Mouse (Mus musculus) neural tube, embryonic 14.5 days (tissue): ENCODE measurements around the gene Pmpcb. TPM values are rescaled to one million over a fixed set of nuclear protein-coding genes. Genes with fewer than 3 reads are reported as not detected.

ENCODE experiments used
- ATAC-seq: fragments of 200-750 bp; cut with Nextera tagmentation; 2 replicates; pipeline ENCODE4 v1.8.0; 2017; ENCODE audit warnings: low read depth, mild to moderate bottlenecking, moderate TSS enrichment, moderate library complexity
- H3K27ac ChIP-seq: fragments of 300-500 bp; sonication (generic); 2 replicates; pipeline ENCODE4 v1.5.1; 2014; ENCODE audit warnings: low read depth, mild to moderate bottlenecking, control low read depth, low read length, moderate library complexity, mixed read lengths
- H3K27me3 ChIP-seq: fragments of 300-500 bp; sonication (generic); 2 replicates; pipeline ENCODE4 v1.6.1; 2014; ENCODE audit warnings: low read length; ENCODE audit not compliant: control insufficient read depth, insufficient read depth
- H3K36me3 ChIP-seq: fragments of 300-500 bp; sonication (generic); 2 replicates; pipeline ENCODE4 v1.6.1; 2014; ENCODE audit warnings: low read length, mixed read lengths; ENCODE audit not compliant: control insufficient read depth, insufficient read depth
- H3K4me1 ChIP-seq: fragments of 300-500 bp; sonication (generic); 2 replicates; pipeline ENCODE4 v1.6.1; 2014; ENCODE audit warnings: low read length; ENCODE audit not compliant: control insufficient read depth, insufficient read depth
- H3K4me2 ChIP-seq: fragments of 300-500 bp; sonication (generic); 2 replicates; pipeline ENCODE4 v1.6.1; 2014; ENCODE audit warnings: mild to moderate bottlenecking, low read depth, low read length, control low read depth
- H3K4me3 ChIP-seq: fragments of 300-500 bp; sonication (generic); 2 replicates; pipeline ENCODE4 v1.5.1; 2014; ENCODE audit warnings: low read depth, low read length, control low read depth, mixed read lengths
- H3K9ac ChIP-seq: fragments of 300-500 bp; sonication (generic); replicated peaks from 2 replicates; pipeline ENCODE4 v1.6.1; 2014; ENCODE audit warnings: low read depth, mild to moderate bottlenecking, control low read depth, low read length, mixed read lengths
- H3K9me3 ChIP-seq: fragments of 300-500 bp; sonication (generic); 2 replicates; pipeline ENCODE4 v1.6.1; 2016; ENCODE audit warnings: low read length; ENCODE audit not compliant: control insufficient read depth
- WGBS: fragments of 180-500 bp; shearing (Covaris S2); extraction: QIAGEN DNeasy Blood & Tissue Kit; methylation state at CpG from one replicate; pipeline ENCODE4 v1.1.7; 2014; 5-methylcytosine and 5-hydroxymethylcytosine counted together
- polyA plus RNA-seq: library from polyadenylated mRNA; unstranded; fragments of >200 nt; fragmentation: Nextera tagmentation; extraction: Ambion mirVana; gene quantifications from 2 replicates; pipeline ENCODE4 v1.2.1, GENCODE M21; 2014

Gene Pmpcb
- polyA plus RNA-seq, 1 experiment from 2014 or later: 82.1 TPM

DNA sequence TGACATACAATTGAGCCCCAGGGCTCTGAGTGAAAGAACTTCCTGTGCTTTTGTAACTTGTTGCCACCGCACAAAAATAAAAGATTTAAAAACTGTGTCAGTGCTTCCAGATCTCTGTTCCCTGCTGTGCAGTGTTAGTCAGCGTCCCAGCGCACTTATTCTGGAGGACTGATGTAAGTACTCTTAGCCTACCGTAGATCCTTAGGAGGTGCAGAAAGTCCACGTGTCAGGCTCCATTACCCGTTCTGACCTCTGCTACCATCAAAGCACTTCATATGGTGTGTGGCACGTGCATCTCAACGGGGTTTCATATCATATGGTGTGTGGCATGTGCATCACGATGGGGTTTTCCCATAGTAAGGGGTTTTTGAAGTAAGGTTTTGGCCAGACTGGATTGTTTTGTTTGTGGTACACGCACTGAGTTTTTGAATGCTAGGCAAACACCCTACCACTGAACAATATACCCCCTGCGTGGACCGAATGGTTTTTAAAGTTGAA, 66.8 kb downstream of the Pmpcb start:
- Histone ChIP-seq H3K9ac (no peak overlapping the region), H3K4me2 (no peak overlapping the region), H3K27me3 (no peaks in the 10 kb centered on the region), H3K27ac (no peak overlapping the region), H3K9me3 (no peaks in the 10 kb centered on the region), H3K4me3 (no peak overlapping the region), H3K36me3 (peaks cover 44% of the 10 kb centered on the region), H3K4me1 (no peaks in the 10 kb centered on the region)
- 86% methylated on average over 12 of the region's 12 CpGs for WGBS
- ATAC-seq: no peak

DNA sequence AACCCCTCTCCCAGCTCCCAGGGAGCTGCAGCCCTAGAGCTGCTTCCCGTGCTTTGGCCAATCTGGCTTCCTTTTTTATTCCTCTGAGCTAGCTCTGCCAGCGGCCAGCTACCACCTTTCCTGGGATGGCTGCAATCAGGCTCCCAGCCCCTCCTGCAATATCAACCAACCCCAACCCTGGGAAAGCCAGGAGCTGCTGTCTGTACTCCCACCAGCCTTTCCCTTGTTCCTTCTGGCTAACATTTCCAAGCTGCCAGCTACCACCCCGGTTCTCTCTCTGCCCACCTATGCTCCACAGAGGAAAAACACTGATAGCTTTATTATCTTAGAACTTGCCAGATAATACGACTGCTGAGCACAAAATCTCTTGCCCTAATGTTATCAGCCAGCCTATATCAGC, 67.9 kb downstream of the Pmpcb start:
- H3K9ac ChIP-seq: no peak overlapping the region
- no peak for ATAC-seq
- H3K9me3 ChIP-seq: no peaks in the 10 kb centered on the region
- peaks cover 37% of the 10 kb centered on the region for H3K36me3 ChIP-seq
- H3K4me2 ChIP-seq: no peak overlapping the region
- no peaks in the 10 kb centered on the region for H3K4me1 ChIP-seq
- H3K4me3 ChIP-seq: no peak overlapping the region
- H3K27me3 ChIP-seq: no peaks in the 10 kb centered on the region
- H3K27ac ChIP-seq: no peak overlapping the region
- 80% methylated on average over 4 of the region's 4 CpGs for WGBS

Other genes starting within 250 kb of the Pmpcb start
- gene Lrrc17, start 193.6 kb upstream of the Pmpcb start, polyA plus RNA-seq: 0.95 and 5.5 TPM in 2 replicates
- gene Fbxl13, start 91.5 kb upstream of the Pmpcb start, polyA plus RNA-seq: 0.21 and 0.35 TPM in 2 replicates
- 51.1 and 57.2 TPM in 2 replicates for gene Armc10, start 91.3 kb upstream of the Pmpcb start, polyA plus RNA-seq
- gene Napepld, start 35.7 kb upstream of the Pmpcb start, polyA plus RNA-seq: 3.1 and 3.2 TPM in 2 replicates
- 73.1 and 79.5 TPM in 2 replicates for gene Dnajc2, start 48.1 kb downstream of the Pmpcb start, polyA plus RNA-seq
- 173 and 185 TPM in 2 replicates for gene Psmc2, start 48.1 kb downstream of the Pmpcb start, polyA plus RNA-seq
- 0.12 TPM in 1 of 2 replicates, not detected in the other for gene Slc26a5, start 128.5 kb downstream of the Pmpcb start, polyA plus RNA-seq